Mouse (Mus musculus) v-Abl transformed pro-B cells (cell line): ENCODE measurements around the gene 1700086D15Rik.

Experiments
- in situ Hi-C, 2 experiments: fragments of 400-800 bp; cut with MboI; formaldehyde crosslinking; loops; one replicate each; pipeline ENCODE4 v1.15.1; 2025; ENCODE audit not compliant: unreplicated experiment in 2 of 2

1700086D15Rik gene

DNA sequence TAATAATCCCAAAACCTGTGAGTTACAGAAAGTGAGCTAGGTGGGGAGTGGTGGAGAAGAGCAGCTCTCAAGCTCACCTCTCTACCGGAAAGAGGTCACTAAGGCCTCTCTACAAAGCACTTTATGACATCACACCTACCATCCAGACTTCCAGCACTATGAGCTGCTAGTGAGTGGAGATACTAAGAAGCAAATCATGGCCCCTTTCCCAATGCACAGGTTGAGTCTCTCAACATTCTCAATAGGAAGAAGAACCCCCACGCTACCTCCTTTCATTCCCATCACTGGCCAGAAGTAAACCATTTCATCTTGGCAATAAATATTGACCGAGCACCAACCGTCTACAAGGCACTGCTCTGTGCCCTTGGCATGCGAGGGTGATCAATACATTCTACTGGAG is at the start of gene 1700086D15Rik:
Gene 1700086D15Rik (minus strand): TSS at position 101 of the 400 bp plus-strand sequence.
- in situ Hi-C loops = no loop called here

DNA sequence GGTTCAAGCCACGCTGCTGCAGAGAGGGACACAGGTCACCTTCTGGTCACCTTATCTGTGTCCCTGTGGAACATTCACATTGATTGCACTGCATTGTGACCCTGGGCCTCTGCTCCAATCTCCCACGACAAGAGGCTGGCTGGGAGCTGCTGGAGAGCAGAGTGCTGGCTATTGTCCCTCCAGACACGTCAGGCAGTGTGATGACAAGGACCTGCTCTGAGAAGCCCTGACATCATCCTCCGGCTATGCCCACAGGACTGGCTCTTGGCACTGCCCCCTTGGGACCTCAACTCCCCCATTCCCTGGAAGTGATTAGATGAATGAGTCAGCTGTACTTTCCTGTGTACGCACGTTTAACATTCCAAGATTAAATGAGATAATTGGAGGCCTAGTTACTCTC is 49.8 kb upstream of the 1700086D15Rik start:
- in situ Hi-C loops = loop anchor here in 1 of 2 experiments (25.0 kb wide), 1 partner anchor 653 kb away; no protein-coding TSS in a partner anchor

DNA sequence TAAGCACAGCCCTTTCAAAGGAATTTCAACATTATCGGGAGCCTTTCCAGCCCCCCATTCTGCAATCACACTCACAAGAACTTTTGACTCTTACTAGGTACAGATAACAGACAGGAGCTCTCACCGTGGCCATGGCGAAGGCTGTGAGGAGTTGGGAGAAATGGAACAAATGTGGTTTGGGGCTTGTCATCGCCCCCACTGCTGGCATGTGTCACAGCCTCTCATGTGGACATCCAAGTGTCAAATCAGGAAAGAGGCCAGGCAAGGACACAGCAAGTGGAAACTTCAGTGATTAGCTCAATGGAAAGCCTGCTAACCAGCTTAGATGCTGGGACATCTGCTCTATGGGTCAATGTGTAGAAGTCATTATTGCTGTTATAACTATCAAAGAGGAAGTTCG is 45.6 kb upstream of the 1700086D15Rik start:
- in situ Hi-C loops = loop anchor here in 1 of 2 experiments (25.0 kb wide), 1 partner anchor 657 kb away; no protein-coding TSS in a partner anchor

DNA sequence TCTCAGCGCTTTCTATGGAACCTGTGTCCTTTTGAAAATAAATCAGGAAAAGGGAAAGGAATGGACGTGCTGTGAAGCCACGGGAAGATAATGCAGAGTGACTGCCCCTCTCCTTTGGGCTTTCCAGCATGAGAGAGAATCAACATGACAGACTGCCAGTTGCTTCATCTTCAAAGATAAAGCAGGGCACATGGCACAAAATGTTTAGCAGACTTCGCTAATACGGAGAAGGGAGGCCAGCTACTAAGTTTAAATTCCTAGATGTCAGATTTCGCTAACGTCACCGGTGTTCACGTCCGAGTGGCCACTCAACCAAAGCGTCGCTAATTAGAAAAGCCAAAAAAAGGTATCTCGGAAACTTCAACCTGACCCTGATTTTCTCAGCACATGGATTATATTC is 45.0 kb upstream of the 1700086D15Rik start:
- in situ Hi-C loops = loop anchor here in 1 of 2 experiments (25.0 kb wide), 1 partner anchor 658 kb away; no protein-coding TSS in a partner anchor

DNA sequence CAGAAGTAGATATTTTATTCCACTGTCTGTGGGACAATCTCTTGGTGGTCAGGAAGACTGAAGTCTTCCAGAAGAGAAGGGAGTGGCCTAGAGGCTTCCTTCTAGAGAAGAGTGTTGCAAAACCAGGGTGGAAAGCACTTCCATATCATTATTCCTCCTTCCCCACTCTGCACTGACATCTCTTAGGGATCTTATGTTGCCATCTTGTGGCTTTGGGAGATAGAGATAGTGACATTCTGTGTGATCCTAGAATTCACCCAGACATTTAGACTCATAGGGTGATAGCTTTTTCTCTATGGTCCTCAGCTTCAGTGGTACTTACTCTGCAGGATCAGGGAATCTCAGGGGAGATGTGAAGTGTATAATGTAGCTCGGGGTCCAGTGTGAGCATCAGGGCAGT is 43.3 kb upstream of the 1700086D15Rik start:
- in situ Hi-C loops = loop anchor here in 1 of 2 experiments (25.0 kb wide), 1 partner anchor 659 kb away; no protein-coding TSS in a partner anchor

DNA sequence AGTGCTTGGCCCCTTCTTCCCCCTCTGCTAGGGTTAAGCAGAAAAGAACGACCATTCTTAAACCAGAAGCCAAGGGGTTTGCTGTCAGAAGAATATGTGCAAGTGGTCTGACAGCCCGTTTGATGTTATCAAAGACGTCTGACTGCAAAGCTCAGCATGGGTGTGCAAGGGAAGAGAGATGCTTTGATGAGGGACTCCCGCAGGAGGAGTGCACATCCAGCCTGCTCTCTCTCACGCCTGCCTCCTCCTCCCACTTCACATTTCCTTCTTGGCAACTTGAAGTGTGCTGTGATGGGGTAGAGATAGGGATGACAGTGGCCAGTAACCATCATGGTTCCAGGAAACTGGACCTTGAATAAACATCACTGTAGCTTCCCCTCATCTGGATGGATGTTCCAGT is 42.5 kb upstream of the 1700086D15Rik start:
- in situ Hi-C loops = loop anchor here in 1 of 2 experiments (25.0 kb wide), 1 partner anchor 660 kb away; no protein-coding TSS in a partner anchor

DNA sequence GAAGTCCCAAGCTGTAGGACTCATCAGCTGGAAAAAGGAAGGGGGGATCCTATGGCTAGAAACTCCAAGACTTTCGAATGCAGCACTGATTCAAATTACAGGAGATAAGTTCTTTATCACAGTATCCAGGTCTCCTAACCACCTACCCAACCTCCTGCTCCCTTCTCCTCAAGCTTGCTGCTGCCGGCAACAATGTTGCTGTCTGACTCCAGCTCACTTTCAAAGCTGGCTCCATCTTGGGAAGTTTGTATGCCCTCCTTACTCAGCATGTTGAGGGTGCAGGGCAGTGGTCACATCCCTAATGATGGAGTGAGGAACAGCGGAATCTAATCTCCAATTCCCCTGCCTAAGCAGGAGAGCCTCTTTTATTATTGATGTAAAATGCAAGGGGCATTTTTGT is 38.3 kb upstream of the 1700086D15Rik start:
- in situ Hi-C loops = loop anchor here (5.0 to 25.0 kb wide), 6 partner anchors 1667 to 1889 kb away; partner anchors contain the start of gene Myh3 (in 1 of the 2)

DNA sequence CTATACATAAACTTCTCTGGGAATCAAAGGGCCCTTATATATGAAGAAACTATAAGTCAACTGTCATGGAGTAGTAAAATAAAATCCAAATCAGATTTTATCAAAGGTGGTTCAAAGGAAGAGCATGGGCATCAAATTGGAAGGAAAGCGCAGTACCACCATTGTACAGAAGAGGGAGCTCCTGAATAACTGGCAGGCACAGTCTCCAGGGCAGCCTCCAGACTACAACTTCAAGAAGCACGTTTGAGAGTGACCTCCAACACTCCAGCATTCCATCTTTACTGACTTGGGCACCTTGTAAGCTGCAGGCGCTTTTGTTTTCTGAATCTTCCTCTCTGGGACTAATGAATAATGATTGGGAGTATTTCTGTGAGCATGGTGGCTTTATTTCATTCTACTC is 37.6 kb upstream of the 1700086D15Rik start:
- in situ Hi-C loops = loop anchor here (5.0 to 25.0 kb wide), 6 partner anchors 1668 to 1890 kb away; partner anchors contain the start of gene Myh3 (in 1 of the 2)

DNA sequence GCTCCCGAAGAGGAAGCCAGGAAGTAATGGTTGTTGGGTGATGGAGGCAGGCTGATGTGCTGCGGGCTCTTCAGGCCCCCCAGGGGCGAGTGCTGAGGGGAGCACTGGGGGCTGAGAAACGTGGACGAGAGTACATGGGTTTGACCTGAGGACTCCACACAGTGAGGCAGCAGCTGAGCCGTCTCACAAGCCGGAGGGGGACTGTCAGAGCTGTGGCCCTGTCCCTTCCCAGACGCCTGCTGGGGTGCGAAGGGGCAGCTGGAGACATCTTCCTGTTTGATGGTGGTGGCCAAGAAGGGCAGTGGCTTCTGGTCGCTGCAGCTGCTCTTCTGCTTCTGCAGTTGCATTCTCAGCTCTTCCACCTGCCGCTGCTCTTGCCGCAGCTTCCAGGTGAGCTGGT is 27.3 kb upstream of the 1700086D15Rik start:
- in situ Hi-C loops = loop anchor here (25.0 kb wide), 2 partner anchors 1700 to 1900 kb away; partner anchors contain the start of gene Myh3 (in 1 of the 2)

DNA sequence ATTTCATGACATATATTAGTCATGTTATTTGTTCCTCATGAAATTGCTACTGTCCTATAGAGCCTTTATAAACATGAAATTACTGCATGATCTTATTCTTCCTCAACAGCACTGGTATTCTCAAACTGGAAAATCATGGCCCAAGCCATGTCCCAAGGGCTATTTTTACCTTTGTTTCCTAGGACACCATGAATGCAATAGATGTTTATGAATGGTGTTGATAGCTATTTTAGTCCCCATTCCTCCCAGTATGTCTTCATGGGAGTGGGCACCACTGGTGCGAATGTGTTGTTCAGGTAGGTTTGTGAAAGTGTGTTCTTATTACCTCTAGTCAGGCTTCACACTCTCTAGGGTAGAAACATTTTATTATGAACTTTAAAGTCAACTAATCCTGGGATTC is 25.4 kb upstream of the 1700086D15Rik start:
- in situ Hi-C loops = loop anchor here (25.0 kb wide), 2 partner anchors 1702 to 1902 kb away; partner anchors contain the start of gene Myh3 (in 1 of the 2)

DNA sequence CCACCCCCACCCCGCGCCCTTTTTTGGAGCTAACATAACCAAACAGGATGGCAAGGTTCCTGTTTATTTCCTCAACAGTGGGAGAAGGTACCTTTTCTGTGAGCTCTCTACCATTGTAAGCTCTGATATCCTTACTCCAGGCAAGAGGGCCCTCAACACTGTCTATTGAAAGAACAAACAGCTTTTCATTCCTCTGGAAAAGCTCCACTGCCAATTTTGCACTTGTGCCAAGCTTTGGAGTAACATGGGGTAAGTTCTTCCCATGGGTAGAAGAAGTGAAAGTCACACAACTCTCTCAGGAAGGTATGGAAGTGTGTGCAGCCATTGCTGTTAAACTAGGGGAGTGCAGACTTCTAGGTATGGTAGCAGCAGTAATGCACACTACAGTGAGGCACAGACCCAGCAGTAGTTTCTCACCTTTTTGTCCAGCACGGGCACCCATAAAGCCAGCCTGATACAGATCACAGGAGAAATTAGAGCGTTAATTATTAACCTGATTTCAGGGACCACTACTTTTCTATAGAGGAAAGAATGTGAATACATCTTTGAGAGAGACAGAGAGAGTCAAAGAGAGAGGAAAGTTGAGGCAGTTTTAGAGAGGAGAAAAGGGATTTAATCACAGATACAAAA is 10.5 kb upstream of the 1700086D15Rik start:
- in situ Hi-C loops = no loop called here

DNA sequence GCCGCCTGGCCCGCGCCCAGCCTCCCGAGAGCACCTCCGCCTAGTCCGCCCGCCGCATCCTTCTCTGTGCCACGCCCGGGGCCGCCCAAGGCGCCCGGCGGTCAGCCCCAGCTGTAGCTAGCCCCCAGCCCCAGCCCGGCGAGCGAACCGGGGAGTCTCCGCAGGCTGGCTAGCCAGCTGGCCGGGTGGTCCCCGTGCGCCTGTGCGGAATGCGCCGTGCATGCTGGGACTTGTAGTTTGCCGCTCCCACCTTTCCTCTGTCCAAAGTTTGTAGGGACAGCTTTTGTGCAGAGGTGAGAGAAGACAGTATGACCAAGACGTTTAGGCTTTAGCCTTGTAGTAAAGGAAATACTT is 3.1 kb upstream of the 1700086D15Rik start, which contains the start of gene Arhgap44:
Gene Arhgap44 (minus strand): TSS at position 195 of the 354 bp plus-strand sequence.
- in situ Hi-C loops = no loop called here

DNA sequence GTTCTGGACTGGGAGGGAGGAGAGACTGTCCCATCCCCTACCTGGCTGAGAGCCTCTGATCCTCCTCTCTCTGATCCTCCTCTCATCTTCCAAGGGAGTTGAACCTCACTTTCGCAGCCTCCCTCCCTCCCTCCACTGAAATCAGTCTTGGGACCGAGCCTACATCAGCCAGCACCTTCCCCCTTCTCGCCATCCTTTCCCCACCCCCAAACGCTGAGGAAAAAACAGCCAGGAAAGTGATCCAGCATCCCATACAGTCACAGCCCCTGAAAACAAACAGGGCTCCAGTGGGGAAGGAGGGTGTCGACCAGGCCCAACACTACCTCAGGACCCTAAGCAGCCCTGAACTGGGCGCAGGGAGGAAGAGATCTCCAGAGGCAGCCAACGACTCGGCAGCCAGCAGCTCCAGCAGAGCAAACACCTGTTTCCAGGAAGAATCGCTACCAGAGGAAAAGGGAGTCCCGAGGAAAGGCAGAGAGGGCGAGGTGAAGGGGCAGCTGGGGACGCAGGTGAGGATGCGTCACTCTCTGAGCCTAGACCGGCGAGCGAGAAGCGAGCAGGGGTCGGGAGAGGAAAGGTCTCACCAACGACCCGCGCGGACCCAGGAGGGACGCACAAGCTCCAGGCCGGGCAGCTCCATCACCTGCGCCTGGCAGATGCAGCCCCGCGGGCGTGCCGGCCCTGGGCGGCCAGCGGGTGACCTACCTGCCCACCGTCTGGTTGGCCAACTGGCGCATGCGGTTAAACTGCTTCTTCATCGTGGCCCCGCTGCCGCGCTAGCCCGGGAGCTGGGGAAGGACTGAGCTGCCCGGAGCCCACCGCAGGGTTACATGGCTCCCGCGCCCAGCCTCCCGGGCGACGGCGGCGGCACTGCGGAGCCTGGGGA is 2.4 kb upstream of the 1700086D15Rik start:
- in situ Hi-C loops = no loop called here

DNA sequence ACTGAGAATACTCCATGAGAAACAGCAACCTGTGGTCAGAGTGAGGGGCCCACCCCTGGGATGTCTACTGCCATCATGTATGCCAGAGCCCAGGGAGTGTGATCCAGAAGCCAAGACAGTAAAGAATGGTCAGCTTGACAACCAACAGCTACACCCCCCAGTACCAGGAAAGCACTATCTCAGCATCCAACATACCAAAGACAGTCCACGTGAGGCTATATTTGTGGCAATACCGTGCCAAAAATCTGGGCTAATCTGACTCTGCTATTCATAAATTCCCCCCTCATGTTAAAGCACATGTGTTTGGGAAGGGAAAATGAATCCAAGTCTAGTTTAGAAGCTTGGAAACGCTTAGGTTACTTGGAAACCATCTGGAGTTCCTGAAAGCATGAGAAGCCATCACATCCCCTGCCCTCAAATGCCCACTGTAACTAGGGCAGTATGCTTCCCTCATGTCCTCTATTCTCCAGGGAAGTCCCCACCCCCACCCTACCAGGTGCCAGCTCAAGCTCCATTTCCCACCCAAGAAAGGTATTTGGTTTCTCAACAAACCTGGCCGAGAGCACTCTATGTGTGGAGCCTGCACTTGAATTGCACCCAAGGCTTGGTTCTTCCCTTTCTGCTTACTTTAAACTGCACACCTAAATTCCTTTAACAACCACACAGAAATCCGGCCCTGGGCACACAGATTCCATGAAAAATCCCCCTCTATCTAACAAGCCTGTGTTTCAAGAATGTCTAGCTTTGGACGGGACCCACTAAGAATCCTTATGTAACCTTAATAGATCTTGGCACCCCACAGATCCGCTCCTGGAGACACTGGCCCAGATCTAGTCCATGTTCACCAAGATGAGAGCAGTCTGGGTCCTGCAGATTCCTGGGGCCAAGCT is 1.5 kb upstream of the 1700086D15Rik start:
- in situ Hi-C loops = no loop called here

DNA sequence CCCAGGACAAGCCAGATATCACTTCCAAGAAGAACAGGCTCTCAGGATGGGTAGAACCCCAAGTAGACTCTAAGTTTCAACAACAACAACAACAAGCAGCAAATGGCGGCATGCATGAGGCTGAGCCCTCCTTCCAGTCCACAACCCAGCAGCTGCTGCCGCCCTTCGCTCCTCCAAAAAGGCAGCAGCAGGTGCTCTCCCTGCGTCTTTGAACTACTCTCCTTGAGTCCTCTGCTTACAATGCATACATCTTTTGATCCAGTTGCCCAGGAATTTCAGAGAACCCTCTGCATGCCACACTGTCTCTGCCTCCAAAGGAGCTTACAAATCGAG is 1.1 kb downstream of the 1700086D15Rik start:
- in situ Hi-C loops = no loop called here

DNA sequence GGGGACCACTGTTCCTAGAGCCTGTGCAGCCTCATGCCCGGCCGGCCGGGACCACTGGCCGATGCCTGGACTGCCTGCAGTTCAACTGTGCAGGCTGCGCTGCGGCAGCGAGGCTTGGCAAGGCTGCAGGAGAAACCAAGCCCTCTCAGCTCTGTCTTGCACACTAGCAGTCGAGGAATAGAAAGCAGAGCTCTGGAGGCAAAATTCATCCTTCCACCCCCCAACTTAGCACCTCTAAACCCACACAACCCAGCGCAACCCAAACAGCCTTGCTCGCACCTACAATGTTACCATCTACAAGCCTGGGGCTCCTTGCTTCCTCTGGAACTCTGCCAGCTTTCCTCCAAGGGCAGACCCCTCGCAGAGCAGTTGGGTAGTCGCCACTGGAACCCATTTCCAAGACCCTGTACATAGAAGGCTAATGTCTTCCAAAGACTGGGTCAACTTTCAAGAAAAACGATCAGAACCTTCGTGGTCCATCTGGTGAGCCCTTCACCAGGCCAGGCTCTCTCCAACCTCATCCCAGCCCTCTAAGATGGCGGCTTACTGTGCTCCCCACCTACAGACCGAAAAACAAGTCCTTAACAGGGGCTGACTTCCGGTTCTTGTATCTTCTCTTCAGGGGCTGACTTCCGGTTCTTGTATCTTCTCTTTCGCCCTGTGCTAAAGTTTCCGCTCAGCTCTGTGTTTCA is 1.6 kb downstream of the 1700086D15Rik start:
- in situ Hi-C loops = no loop called here

DNA sequence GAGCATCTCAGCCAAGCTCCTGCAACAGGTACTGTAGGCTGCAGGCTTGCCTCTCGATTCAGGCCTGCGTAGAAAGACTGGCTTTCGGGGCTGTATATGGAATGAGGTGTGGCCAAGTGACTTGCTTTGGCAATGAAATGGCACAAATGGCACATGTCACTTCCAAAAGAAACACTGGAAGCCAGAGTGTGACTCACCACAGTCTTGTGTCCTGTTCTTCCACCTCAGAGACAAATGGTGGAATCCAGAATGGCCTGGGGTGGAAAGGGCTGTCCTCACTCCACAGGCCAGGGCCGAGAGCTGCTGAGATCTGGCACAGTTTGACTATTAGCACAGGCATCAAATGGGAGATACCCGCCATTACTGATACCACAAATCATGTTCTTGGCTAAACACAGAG is 6.7 kb downstream of the 1700086D15Rik start:
- in situ Hi-C loops = no loop called here

DNA sequence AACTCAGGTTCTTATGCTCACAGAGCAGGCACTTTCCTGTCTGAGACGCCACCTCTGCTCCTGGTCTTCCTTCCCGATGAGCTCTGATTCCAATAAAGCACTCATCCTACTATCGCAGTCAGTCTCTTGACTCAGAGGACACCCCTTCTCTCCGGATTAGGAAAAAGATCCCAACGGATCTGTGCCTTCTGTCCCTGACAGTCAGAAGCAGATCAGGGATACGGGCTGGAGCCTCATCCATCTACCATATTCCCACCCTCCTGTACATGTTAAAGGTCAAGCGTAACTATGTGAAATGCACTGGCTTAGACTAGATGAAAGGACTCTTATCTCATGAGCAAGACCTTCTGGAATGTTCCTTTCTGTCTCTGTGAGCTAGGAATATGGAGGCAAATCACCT is 11.2 kb downstream of the 1700086D15Rik start:
- in situ Hi-C loops = no loop called here

DNA sequence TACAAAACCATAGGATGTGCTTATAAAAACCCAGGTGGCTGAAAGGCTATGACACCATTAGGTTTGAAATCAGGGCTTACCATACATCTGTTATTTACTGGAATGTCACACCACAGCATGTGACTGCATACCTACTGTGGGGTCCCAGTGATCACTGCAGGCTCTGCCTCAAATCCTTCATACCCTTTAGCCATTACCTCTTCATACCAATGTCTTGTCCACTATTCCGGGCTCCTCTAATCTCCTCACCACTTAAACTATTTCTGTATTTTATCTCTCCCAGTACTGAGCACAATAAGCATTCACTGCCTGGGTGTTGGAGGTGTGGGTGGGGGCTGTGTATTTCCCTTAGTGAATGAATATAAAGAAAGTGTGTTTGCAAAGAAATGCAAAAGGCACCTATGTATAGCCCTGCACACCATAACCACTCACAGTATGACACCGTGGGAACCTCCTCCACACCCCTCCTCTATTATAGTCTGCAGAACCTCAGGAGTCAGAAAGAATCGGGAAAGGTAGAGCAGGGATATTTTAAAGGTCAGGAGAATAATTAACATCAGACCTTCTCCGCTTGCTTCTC is 16.8 kb downstream of the 1700086D15Rik start:
- in situ Hi-C loops = no loop called here
